Comparison of ENCODE assay signal across 9 mouse cellular contexts in genomic region chr4:137661547-137661946, GRCm38 (mm10). TPM values are rescaled to one million over a fixed set of nuclear protein-coding genes. Genes with fewer than 3 reads are reported as not detected.
DNase-seq lines count a peak whose midpoint lies in the region; ATAC-seq and TF ChIP-seq lines count a peak whose summit lies in the region.
"Had no signal": no experiment of that assay in that cellular context is flagged by ENCODE, and none has a peak within 500 bp of the region (broad histone marks: within the 10 kb centered on the region; RNA-seq: fewer than 3 reads in every experiment).

No protein-coding gene starts in this region.

- H3K4me3 ChIP-seq in midbrain, embryonic 12.5 days: no peak overlapping the region
- no peak overlapping the region for H3K4me3 ChIP-seq in midbrain, embryonic 11.5 days (ENCODE audit: low read depth, low read length)
- H3K4me3 ChIP-seq in forebrain, postnatal 0 days (ENCODE audit: low read depth, low read length): no peak overlapping the region
- H3K4me3 ChIP-seq in kidney, postnatal 0 days (replicated peaks; ENCODE audit: low read depth, low read length): no peak overlapping the region
- H3K4me3 ChIP-seq in lung, adult 2 months (replicated peaks; ENCODE audit: extremely low read depth, low read depth, low read length): no peak overlapping the region

- H3K36me3 ChIP-seq in midbrain, embryonic 12.5 days: peaks cover 19% of the 10 kb centered on the region
- H3K36me3 ChIP-seq in midbrain, embryonic 11.5 days (ENCODE audit: control insufficient read depth, insufficient read depth, low read length): peaks cover 2% of the 10 kb centered on the region; the same call in 1 of the 2 replicates
- H3K36me3 ChIP-seq in forebrain, postnatal 0 days (ENCODE audit: insufficient read depth): peaks cover 23% of the 10 kb centered on the region
- peaks cover 9% of the 10 kb centered on the region; the same call in 1 of the 2 replicates for H3K36me3 ChIP-seq in kidney, postnatal 0 days (ENCODE audit: insufficient read depth, low read length)

- peaks cover 32% of the 10 kb centered on the region for H3K27me3 ChIP-seq in midbrain, embryonic 12.5 days
- peaks cover 16% of the 10 kb centered on the region for H3K27me3 ChIP-seq in midbrain, embryonic 11.5 days (ENCODE audit: control insufficient read depth, insufficient read depth, low read length)
- H3K27me3 ChIP-seq in forebrain, postnatal 0 days (ENCODE audit: insufficient read depth, low read length): no peaks in the 10 kb centered on the region
- peaks cover 10% of the 10 kb centered on the region; the same call in 1 of the 2 replicates for H3K27me3 ChIP-seq in kidney, postnatal 0 days (ENCODE audit: insufficient read depth, low read length)

- no peak overlapping the region for H3K9ac ChIP-seq in midbrain, embryonic 12.5 days (replicated peaks)
- no peak overlapping the region for H3K9ac ChIP-seq in midbrain, embryonic 11.5 days (ENCODE audit: low read length)
- H3K9ac ChIP-seq in forebrain, postnatal 0 days: no peak overlapping the region
- H3K9ac ChIP-seq in kidney, postnatal 0 days (ENCODE audit: low read depth, low read length): no peak overlapping the region

- TF ChIP-seq POLR2A in lung, adult 2 months (IDR thresholded peaks at IDR 0.05; ENCODE audit: borderline replicate concordance, extremely low read depth, low read depth, low read length): no peak

- H3K9me3 ChIP-seq in midbrain, embryonic 12.5 days: no peaks in the 10 kb centered on the region
- no peaks in the 10 kb centered on the region for H3K9me3 ChIP-seq in midbrain, embryonic 11.5 days (ENCODE audit: control insufficient read depth, low read length)
- H3K9me3 ChIP-seq in forebrain, postnatal 0 days (ENCODE audit: low read length): no peaks in the 10 kb centered on the region
- H3K9me3 ChIP-seq in kidney, postnatal 0 days (replicated peaks; ENCODE audit: low read length): no peaks in the 10 kb centered on the region

- DNase-seq in midbrain, embryonic 11.5 days (ENCODE audit: low spot score, missing footprints): no peak
- no peak for DNase-seq in forebrain, postnatal 0 days
- no peak for DNase-seq in kidney, postnatal 0 days (ENCODE audit: low spot score)
- DNase-seq in lung, adult 2 months: no peak
- no peak for DNase-seq in urinary bladder, postnatal 4 days (ENCODE audit: low spot score in 2 of 2)
- no peak for DNase-seq in gastrocnemius, adult 8-10 months (ENCODE audit: low spot score in 2 of 2)

- no peak for ATAC-seq in midbrain, embryonic 12.5 days (ENCODE audit: low FRiP score, low read depth)
- no peak for ATAC-seq in midbrain, embryonic 11.5 days (ENCODE audit: low FRiP score)
- peak; percentile 13; the same call in 1 of the 2 replicates for ATAC-seq in forebrain, postnatal 0 days
- ATAC-seq in kidney, postnatal 0 days (replicated peaks; ENCODE audit: low FRiP score, low read depth): 0 out of 2 replicates have a peak, but pooled peaks have one; percentile 33
- ATAC-seq in megakaryocyte, adult 5-6 weeks (ENCODE audit: poor library complexity, severe bottlenecking): no peak
- ATAC-seq: CD4-positive, CD25-positive, alpha-beta regulatory T cell, adult 4 months had no signal

- peaks cover 41% of the 10 kb centered on the region for H3K4me1 ChIP-seq in midbrain, embryonic 12.5 days
- peaks cover 7% of the 10 kb centered on the region for H3K4me1 ChIP-seq in midbrain, embryonic 11.5 days (ENCODE audit: control insufficient read depth, insufficient read depth, low read length)
- H3K4me1 ChIP-seq in forebrain, postnatal 0 days (ENCODE audit: insufficient read depth): peaks cover 16% of the 10 kb centered on the region; the same call in 1 of the 2 replicates
- H3K4me1 ChIP-seq in kidney, postnatal 0 days (replicated peaks; ENCODE audit: insufficient read depth, low read length): 0 out of 2 replicates have a peak, but pooled peaks cover 17% of the 10 kb centered on the region
- peaks cover 16% of the 10 kb centered on the region for H3K4me1 ChIP-seq in lung, adult 2 months (ENCODE audit: control insufficient read depth, insufficient read depth, low read length)

- H3K4me2 ChIP-seq in midbrain, embryonic 12.5 days (replicated peaks): no peak overlapping the region
- no peak overlapping the region for H3K4me2 ChIP-seq in midbrain, embryonic 11.5 days
- H3K4me2 ChIP-seq in forebrain, postnatal 0 days (ENCODE audit: low read depth): no peak overlapping the region
- H3K4me2 ChIP-seq in kidney, postnatal 0 days (ENCODE audit: low read length): no peak overlapping the region

- H3K27ac ChIP-seq in midbrain, embryonic 12.5 days (replicated peaks): peak overlapping the region; percentile 35
- H3K27ac ChIP-seq in midbrain, embryonic 11.5 days (ENCODE audit: low read depth, low read length): no peak overlapping the region
- H3K27ac ChIP-seq in forebrain, postnatal 0 days (ENCODE audit: low read depth, low read length): no peak overlapping the region
- peak overlapping the region; percentile 34; the same call in 1 of the 2 replicates for H3K27ac ChIP-seq in kidney, postnatal 0 days

- 47% methylated on average over 5 of the region's 6 CpGs for whole genome bisulfite sequencing in midbrain, embryonic 12.5 days
- WGBS in midbrain, embryonic 11.5 days: 58% methylated on average over 6 of the region's 6 CpGs
- WGBS in forebrain, postnatal 0 days: 12% methylated on average over 6 of the region's 6 CpGs
- 63% methylated on average over 6 of the region's 6 CpGs for WGBS in kidney, postnatal 0 days
- WGBS in lung, adult 2 months: 74% methylated on average over 6 of the region's 6 CpGs

- no peak for TF ChIP-seq CTCF in forebrain, postnatal 0 days (IDR thresholded peaks at IDR 0.05; ENCODE audit: low read depth)
- TF ChIP-seq CTCF in kidney, postnatal 0 days (IDR thresholded peaks at IDR 0.05; ENCODE audit: low read depth): no peak
- TF ChIP-seq CTCF in lung, adult 2 months (IDR thresholded peaks at IDR 0.05; ENCODE audit: insufficient read depth, low read length): no peak

RNA-seq across cellular contexts. Expression of gene Rap1gap, which starts 3.0 kb away (rescaled TPM):
- polyA plus RNA-seq in midbrain, embryonic 12.5 days (2016; fragmentation: Nextera tagmentation; extraction: Ambion mirVana): 11.6 and 12.1 TPM in 2 replicates
- polyA plus RNA-seq in midbrain, embryonic 11.5 days (2014; fragmentation: Nextera tagmentation; extraction: Ambion mirVana): 4.6 and 4.9 TPM in 2 replicates
- total RNA-seq in forebrain, postnatal 0 days (2014; rRNA removed): 113 and 128 TPM in 2 replicates
- 63.9 and 74.3 TPM in 2 replicates for polyA plus RNA-seq in forebrain, postnatal 0 days (2015; fragmentation: Nextera tagmentation; extraction: Ambion mirVana)
- 28.5 and 30.6 TPM in 2 replicates for polyA plus RNA-seq in kidney, postnatal 0 days (2015; fragmentation: Nextera tagmentation; extraction: Ambion mirVana)
- total RNA-seq in megakaryocyte, adult 5-6 weeks (2015): 0.31 and 0.87 TPM in 2 replicates
- 0.88 and 0.98 TPM in 2 replicates for total RNA-seq in megakaryocyte, adult 5-6 weeks (2017)
- 68.3 and 101 TPM in 2 replicates for polyA plus RNA-seq in lung, adult 2 months (2012; rRNA removed)
- 10 to 100 TPM in 1 of 4 experiments, 1 to 10 TPM in 3; 6.1 to 10.2 (median 6.6) TPM for total RNA-seq in gastrocnemius, adult 8-10 months (2022)

Comparison
In these comparisons a context has a peak if more than half of its experiments do, and no peak if none do; other contexts are left out.
1. H3K27ac ChIP-seq: peak in midbrain, embryonic 12.5 days (single experiment) and kidney, postnatal 0 days (single experiment); none in midbrain, embryonic 11.5 days (single experiment) and forebrain, postnatal 0 days (single experiment).
2. ATAC-seq: peak in forebrain, postnatal 0 days (single experiment) and kidney, postnatal 0 days (single experiment); none in midbrain, embryonic 12.5 days (single experiment), midbrain, embryonic 11.5 days (single experiment) and megakaryocyte, adult 5-6 weeks (single experiment).